Mouse (Mus musculus) embryonic fibroblast, embryonic 13.5 days (primary cell): Measurements from ENCODE around the gene Ttc33. TPM values are rescaled to one million over a fixed set of nuclear protein-coding genes. Genes with fewer than 3 reads are reported as not detected.

Experiments
- H3K27ac ChIP-seq: 2 replicates; pipeline ENCODE4 v1.5.1; 2012; ENCODE audit warnings: low read length, control low read depth, inconsistent platforms; ENCODE audit not compliant: insufficient read depth
- H3K4me1 ChIP-seq: 2 replicates; pipeline ENCODE4 v1.6.1; 2011; ENCODE audit warnings: low read length; ENCODE audit not compliant: control insufficient read depth, insufficient read depth
- H3K4me3 ChIP-seq: 2 replicates; pipeline ENCODE4 v1.5.1; 2011; ENCODE audit warnings: mild to moderate bottlenecking, control low read depth, low read length; ENCODE audit not compliant: insufficient read depth
- CTCF ChIP-seq: IDR thresholded peaks from 2 replicates; pipeline ENCODE4 v1.5.1; 2011; ENCODE audit warnings: mild to moderate bottlenecking, control low read depth, low read length, moderate library complexity, borderline replicate concordance; ENCODE audit not compliant: insufficient read depth
- POLR2A ChIP-seq: IDR thresholded peaks from 2 replicates; pipeline ENCODE4 v1.6.1; 2011; ENCODE audit warnings: low read depth, mild to moderate bottlenecking, control low read depth, low read length, moderate library complexity
- polyA plus RNA-seq: library from polyadenylated mRNA; stranded (reverse); fragments of >200 nt; gene quantifications from 2 replicates; pipeline ENCODE4 v1.2.4, GENCODE M21; 2011; ENCODE audit warnings: low read depth; ENCODE audit not compliant: missing spikeins, insufficient read length

The Ttc33 gene
- polyA plus RNA-seq, 1 experiment, result 28.7 TPM

DNA sequence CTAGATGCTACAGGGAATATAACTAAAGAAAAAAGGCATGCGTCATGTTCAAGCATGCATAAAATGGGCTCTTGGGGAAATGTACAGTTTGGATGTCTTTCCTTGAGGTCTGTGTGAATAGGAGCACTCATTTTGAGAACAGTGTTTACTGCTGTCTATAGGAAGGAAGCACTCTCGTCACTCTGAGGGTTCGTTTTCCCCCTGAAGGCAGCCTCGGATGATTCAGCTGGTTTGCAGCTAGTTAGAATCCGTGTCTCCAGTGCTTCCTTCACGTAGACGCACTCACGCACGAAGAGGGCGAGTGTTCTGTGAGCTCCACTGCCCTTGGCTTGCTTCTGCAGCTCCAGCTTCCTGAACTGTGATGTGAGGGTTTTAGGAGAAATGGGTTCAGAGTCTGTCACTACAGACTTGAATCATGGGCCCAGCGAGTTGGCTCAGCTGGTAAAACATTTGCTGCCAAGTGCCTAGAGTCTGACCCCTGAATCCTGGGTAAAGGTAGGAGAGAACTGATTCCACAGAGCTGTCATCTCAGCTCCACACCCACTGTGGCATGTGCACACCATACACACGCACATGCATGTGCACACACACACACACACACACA is 12.0 kb upstream of the Ttc33 start:
- H3K4me3 ChIP-seq, result no peak overlapping the region
- H3K27ac ChIP-seq, result no peak overlapping the region
- TF ChIP-seq POLR2A (no peak), CTCF (no peak)
- no peaks in the 10 kb centered on the region for H3K4me1 ChIP-seq

- peak overlapping the region; percentile 81 for H3K4me3 ChIP-seq
- H3K27ac ChIP-seq, result no peak overlapping the region
- no peaks in the 10 kb centered on the region for H3K4me1 ChIP-seq
- no peak for TF ChIP-seq POLR2A
- TF ChIP-seq CTCF, result no peak
Observed at GRCm38 (mm10) chr15:5184668-5185330, 526 bp upstream of the Ttc33 start.

GRCm38 (mm10) chr15:5186293-5186675 is 959 bp downstream of the Ttc33 start:
- Histone ChIP-seq H3K27ac (no peak overlapping the region), H3K4me3 (peak overlapping the region; percentile 81), H3K4me1 (no peaks in the 10 kb centered on the region)
- no peak for TF ChIP-seq CTCF
- TF ChIP-seq POLR2A, result no peak

DNA sequence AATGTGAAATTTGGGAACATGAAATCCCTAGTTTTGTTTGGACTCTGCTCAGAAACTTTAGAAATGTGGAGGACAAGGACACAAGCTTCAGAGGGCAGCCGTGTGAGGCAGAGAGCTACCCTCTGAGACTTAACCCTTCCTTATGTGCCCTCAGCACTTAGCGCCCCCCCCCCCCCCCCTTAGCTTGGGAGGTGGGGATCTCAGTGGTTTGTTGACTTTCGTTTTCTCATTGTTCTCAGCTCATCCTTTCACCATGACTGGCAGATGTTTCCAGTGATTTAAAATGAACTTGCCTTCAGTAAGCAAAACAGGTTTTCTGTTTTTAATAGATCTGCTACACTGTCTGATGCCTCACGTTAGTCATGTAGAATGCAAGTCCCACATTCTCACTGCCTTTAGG is 1.8 kb downstream of the Ttc33 start:
- no peak overlapping the region for H3K4me3 ChIP-seq
- no peak overlapping the region for H3K27ac ChIP-seq
- no peaks in the 10 kb centered on the region for H3K4me1 ChIP-seq
- TF ChIP-seq CTCF (no peak), POLR2A (no peak)

DNA sequence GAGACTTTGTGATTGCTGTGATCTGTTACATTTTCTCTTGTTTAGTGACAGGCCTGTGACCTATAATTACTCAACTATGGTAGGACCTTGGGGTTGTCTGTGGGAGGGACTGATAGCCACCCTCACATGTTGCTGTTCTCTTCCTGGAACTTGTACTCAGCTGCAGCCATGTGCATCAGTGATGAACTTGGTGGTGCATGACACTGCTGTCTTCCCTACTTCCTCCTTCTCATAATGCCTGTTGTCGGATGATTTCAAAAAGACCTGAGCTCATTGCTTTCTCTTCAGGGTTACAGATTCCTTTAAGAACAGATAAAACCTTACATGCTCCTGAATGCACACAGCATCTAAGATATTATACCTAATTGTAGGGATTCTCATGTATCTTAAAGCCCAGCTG is 2.7 kb downstream of the Ttc33 start:
- TF ChIP-seq CTCF, result no peak
- no peak for TF ChIP-seq POLR2A
- Histone ChIP-seq H3K4me3 (no peak overlapping the region), H3K27ac (no peak overlapping the region), H3K4me1 (no peaks in the 10 kb centered on the region)

- Histone ChIP-seq H3K27ac (no peak overlapping the region), H3K4me1 (peaks cover 5% of the 10 kb centered on the region; the same call in 1 of the 2 replicates), H3K4me3 (no peak overlapping the region)
- no peak for TF ChIP-seq POLR2A
- TF ChIP-seq CTCF, result peak; percentile 18; the same call in 1 of the 2 replicates
Observed at GRCm38 (mm10) chr15:5189504-5190093, 4.3 kb downstream of the Ttc33 start.

- Histone ChIP-seq H3K4me1 (peaks cover 5% of the 10 kb centered on the region; the same call in 1 of the 2 replicates), H3K4me3 (no peak overlapping the region), H3K27ac (0 out of 2 replicates have a peak overlapping the region, but pooled peaks have one; percentile 28)
- TF ChIP-seq CTCF, result no peak
Observed at GRCm38 (mm10) chr15:5193833-5194232, 8.5 kb downstream of the Ttc33 start.

GRCm38 (mm10) chr15:5194446-5194845 is 9.1 kb downstream of the Ttc33 start:
- TF ChIP-seq POLR2A, result no peak
- Histone ChIP-seq H3K27ac (peak overlapping the region; percentile 28; the same call in 1 of the 2 replicates), H3K4me1 (peaks cover 5% of the 10 kb centered on the region; the same call in 1 of the 2 replicates)

DNA sequence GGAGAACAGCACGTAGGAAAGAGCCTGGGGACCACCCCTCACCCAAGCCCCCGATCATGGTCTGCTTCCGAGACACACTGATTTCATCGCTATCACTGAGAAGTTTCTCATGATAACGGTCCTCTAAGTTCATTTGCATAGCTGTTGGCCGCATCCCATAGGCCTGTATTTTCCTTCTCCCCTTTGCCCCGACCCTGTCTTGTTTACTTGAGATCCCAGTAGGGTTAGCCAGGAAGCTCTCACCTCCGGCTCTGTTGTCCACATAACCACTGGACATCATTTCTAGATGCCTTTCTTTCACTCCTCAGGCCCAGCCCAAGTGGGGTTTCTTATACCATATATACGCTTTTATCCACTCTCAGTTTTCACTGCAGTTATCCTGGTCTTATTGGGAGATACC is 9.6 kb downstream of the Ttc33 start:
- Histone ChIP-seq H3K4me3 (no peak overlapping the region), H3K4me1 (peaks cover 5% of the 10 kb centered on the region; the same call in 1 of the 2 replicates), H3K27ac (no peak overlapping the region)
- TF ChIP-seq POLR2A (no peak), CTCF (no peak)

More at GRCm38 (mm10) chr15:5194446-5194845, 9.1 kb downstream of the Ttc33 start:
- no peak overlapping the region for H3K4me3 ChIP-seq

DNA sequence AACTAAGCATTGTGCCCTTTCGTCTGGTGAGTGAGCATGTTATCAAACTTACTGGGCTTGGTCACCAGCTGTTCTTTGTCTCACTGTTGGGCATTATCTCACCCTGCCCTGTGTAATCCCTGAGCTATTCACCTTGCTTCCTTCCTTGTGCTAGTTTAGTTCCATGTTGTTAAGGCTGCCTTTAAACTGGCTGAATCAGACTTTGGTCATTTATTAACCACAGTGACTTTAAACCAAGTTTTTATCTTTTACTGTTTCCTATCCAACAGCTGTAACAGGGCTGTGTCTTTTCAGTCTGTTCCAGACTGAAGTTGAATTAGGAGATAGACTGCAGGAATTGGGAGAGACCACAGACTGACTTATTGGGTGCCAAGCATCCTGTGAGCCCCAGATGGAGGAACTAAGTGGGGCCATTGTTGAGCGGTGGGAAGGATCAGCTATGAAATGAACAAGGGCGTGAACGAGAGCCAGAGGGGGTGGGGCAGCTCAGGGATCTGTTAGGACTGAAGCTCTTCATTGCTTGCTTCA is 10.7 kb downstream of the Ttc33 start:
- H3K4me1 ChIP-seq, result peaks cover 5% of the 10 kb centered on the region; the same call in 1 of the 2 replicates

More for the DNA sequence above, 10.7 kb downstream of the Ttc33 start:
- H3K4me3 ChIP-seq, result no peak overlapping the region
- H3K27ac ChIP-seq, result no peak overlapping the region
- TF ChIP-seq CTCF (no peak), POLR2A (no peak)
